Mouse (Mus musculus) adrenal gland, postnatal 25 days (tissue): Measurements from ENCODE around the gene Atic. TPM values are rescaled to one million over a fixed set of nuclear protein-coding genes. Genes with fewer than 3 reads are reported as not detected.

Experiments used
- DNase-seq: peaks from one replicate; pipeline ENCODE4 v3.0.0; 2021; ENCODE audit warnings: mixed read lengths
- long read RNA-seq: library from polyadenylated mRNA; stranded (forward); transcript quantifications from one replicate; pipeline ENCODE4 v2.0.0, GENCODE M21; 2021
- total RNA-seq: library from RNA; stranded (reverse); gene quantifications from 2 replicates; pipeline ENCODE4 v1.2.3, GENCODE M21; 2021

Gene Atic
- 63.4 and 66.8 TPM in 2 replicates for total RNA-seq
- long read RNA-seq, transcript Atic-201 (16 exons, 2,845 nt), result major isoform, 42 of 49 reads
- long read RNA-seq, partial matches to known transcripts, result 7 of 49 reads
- long read RNA-seq, other reads (novel, unspliced or antisense), result 0 of 49 reads

- DNase-seq, result peak; percentile 92
Observed at GRCm38 (mm10) chr1:71556688-71557612, at the start of gene Atic. Gene Atic, plus strand, starts transcription at chr1:71557150.

- no peak for DNase-seq
Observed at GRCm38 (mm10) chr1:71507251-71507650, 49.7 kb upstream of the Atic start.

- DNase-seq, result no peak
Observed at GRCm38 (mm10) chr1:71515041-71515440, 41.9 kb upstream of the Atic start.

GRCm38 (mm10) chr1:71528808-71529648 is 27.9 kb upstream of the Atic start:
- no peak for DNase-seq

GRCm38 (mm10) chr1:71530779-71531178 is 26.2 kb upstream of the Atic start:
- no peak for DNase-seq

- DNase-seq, result peak; percentile 77
Observed at GRCm38 (mm10) chr1:71531653-71532052, 25.3 kb upstream of the Atic start.

GRCm38 (mm10) chr1:71539641-71540040 is 17.3 kb upstream of the Atic start:
- no peak for DNase-seq

GRCm38 (mm10) chr1:71540437-71540836 is 16.5 kb upstream of the Atic start:
- DNase-seq, result no peak

- no peak for DNase-seq
Observed at GRCm38 (mm10) chr1:71550626-71551195, 6.2 kb upstream of the Atic start.

GRCm38 (mm10) chr1:71560626-71561025 is 3.7 kb downstream of the Atic start:
- no peak for DNase-seq

GRCm38 (mm10) chr1:71564291-71564690 is 7.3 kb downstream of the Atic start:
- DNase-seq, result no peak

- DNase-seq, result no peak
Observed at GRCm38 (mm10) chr1:71567884-71568605, 11.1 kb downstream of the Atic start.

- no peak for DNase-seq
Observed at GRCm38 (mm10) chr1:71570116-71570515, 13.2 kb downstream of the Atic start.

GRCm38 (mm10) chr1:71575987-71576386 is 19.0 kb downstream of the Atic start:
- DNase-seq, result no peak

- no peak for DNase-seq
Observed at GRCm38 (mm10) chr1:71576837-71577236, 19.9 kb downstream of the Atic start.

GRCm38 (mm10) chr1:71579526-71579925 is 22.6 kb downstream of the Atic start:
- peak; percentile 12 for DNase-seq

GRCm38 (mm10) chr1:71580408-71580807 is 23.5 kb downstream of the Atic start:
- no peak for DNase-seq

GRCm38 (mm10) chr1:71583302-71583701 is 26.4 kb downstream of the Atic start:
- DNase-seq, result no peak

GRCm38 (mm10) chr1:71583900-71584299 is 26.9 kb downstream of the Atic start:
- DNase-seq, result no peak

- no peak for DNase-seq
Observed at GRCm38 (mm10) chr1:71586658-71587057, 29.7 kb downstream of the Atic start.

- DNase-seq, result no peak
Observed at GRCm38 (mm10) chr1:71590038-71590437, 33.1 kb downstream of the Atic start.

- no peak for DNase-seq
Observed at GRCm38 (mm10) chr1:71593184-71593583, 36.2 kb downstream of the Atic start.
